Mouse (Mus musculus) urinary bladder, postnatal 36 days (tissue): ENCODE data around the gene Phldb2.

ENCODE experiments used
- DNase-seq, 2 experiments: peaks; one replicate each; pipeline ENCODE4 v3.0.0; 2022; ENCODE audit warnings: low spot score in 2 of 2, mixed read lengths in 1 of 2

The Phldb2 gene

DNA sequence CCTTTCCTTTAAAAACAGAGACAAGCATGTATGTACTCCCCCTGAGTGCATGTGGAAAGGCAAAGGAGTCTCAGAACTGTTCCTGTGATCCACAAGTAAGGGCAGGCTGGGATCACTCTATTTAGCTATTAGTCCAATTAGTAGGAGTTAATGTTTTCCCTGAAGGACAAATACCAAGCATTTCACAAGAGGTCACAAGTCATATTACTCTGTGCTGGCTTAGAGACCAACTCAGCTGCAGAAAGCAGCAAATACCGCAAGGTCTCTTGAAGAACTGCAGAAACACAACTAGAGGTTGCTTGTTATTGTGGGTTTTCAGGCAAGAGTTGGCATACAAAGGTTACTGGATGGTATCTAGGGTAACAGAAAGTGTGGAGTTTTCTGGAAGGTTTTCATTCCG, 59.6 kb downstream of the Phldb2 start:
- DNase-seq = no peak

DNA sequence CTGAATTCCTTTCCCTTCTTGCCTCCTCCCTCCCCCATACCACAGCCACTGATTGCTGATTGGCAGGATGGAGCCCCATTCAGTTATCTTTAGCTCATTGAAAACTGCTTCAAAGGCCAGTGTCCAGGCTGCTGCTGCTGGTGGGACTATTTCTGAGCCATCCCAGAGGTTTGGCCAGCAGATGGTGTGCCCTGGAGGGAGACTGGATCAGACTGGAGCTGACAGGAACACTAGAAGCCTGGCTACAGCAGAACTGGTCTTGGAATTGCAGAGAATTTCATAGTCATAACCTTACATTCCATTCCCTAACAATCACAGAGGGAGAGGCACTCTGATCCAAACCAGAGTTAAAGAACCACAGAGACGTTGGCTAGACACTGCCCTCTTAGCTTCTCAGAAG, 60.5 kb downstream of the Phldb2 start:
- no peak for DNase-seq

DNA sequence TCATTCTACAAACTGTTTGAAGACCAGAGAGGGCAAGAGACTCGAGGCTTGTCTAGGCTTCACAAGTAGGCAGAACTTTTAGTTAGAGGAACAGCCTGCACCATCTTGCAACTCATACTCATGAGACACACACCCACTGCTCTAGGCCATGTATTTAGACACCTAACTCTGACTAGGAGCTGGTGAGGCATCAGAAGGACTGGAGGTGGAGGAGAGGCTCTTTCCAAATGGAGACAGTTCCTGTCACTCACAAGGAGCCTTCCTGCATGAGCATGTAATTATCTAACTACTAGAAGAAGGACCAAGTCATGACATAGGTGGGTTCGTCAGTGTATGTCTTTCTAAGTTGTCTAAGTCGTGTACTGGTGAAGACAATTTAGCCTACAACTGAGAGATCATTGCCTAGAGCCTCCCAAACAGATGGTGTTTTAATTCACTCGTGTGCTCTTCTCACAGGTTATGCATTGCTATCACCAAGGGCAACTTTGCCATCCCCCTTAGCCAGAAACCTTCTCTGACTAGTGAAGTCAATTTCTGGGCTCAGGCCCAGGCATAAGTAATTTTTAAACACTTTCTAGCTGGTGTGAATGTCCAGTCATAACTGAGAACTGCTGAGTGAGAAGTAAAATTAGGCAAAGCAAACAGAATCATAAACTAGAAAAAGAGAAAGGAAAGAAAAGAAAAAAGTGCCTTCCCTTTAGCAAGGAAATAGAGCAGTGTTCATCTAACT, 62.8 kb downstream of the Phldb2 start:
- DNase-seq = no peak

DNA sequence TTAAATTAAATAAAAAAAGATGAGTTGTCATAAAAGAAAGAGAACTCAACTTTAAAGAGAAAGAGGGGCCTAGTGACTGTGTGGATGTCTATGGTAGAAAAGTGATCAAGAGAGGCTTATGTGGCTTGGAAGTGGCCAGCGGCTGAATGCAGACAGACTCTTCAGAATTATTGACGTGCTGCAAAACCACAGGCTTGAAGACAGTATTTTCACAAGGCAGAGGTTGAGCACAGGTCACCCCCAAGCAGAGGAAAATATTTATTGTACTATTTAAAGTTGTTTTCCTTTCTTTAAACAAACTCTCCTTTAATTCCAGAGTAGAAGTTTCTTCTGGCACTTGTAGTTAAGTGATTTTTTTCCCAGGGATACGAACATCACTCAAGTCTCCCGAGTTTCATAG, 63.8 kb downstream of the Phldb2 start:
- no peak for DNase-seq

DNA sequence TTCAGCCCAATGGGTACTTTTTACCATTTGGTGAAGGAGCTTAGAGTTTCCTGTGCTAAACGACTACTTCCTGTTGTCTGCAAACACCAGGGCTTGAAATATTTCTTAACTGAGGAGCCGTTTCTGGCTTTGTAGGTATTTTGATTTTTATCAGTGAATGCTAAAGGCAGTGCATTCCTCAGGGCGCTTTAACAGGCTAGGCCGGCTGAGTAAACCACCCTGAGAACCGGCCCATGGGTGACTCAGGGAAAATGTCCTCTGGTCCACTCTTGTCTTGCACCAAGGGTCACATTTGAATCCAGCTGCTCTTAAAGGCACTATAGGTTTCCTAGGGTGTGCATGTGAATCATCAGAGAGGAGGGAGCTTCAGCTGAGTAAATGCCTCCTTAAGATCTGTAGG, 66.8 kb downstream of the Phldb2 start:
- DNase-seq = peak; percentile 43 to 61

DNA sequence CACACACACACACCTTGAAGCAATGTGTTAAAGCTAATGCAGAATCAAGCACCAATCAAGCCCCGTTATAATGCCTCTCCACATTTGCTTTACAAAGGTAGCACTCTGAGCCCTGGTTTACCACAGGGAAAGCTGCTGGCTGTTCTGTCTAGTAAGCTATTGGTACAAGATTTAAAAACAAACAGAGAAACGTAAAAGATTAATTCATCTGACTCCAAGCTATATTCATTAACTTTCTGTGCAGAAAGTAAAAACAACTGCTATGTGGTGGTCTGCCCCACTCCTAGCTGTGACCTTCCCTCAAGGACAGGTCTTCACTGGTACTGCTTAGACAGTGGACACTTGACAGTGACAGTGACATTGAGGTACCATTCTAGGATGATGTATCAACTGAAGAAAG, 69.2 kb downstream of the Phldb2 start:
- no peak for DNase-seq

DNA sequence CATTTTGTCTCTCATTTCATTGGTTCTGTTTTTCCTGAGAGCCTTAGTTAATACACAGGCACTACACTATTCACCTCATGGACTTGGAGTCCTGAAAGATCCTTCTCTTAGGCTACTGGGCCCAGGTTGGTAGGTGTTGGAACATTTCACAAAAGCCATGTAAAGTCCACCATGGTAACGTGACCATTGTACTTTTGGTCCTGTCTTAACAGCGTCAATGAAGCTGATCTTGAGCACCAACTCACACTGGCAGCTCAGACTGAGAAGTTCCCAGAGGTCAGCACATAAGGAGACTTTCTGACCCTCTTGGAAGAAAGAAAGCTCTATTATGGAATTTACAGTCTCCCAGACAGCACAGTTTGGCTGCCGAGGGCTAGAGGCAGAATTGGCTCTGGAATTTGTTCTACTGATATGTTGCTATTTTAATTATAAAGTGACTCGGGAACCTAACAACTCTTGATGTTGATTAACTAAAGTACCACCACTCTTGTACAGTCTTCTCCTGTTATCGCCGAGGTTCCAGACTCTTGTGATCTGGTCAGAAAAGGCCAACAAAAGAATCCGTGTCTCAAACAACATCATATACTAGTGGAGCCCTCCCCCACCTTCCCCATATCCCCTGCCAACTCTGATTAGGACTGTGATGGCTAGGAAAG, 72.1 kb downstream of the Phldb2 start:
- no peak for DNase-seq

DNA sequence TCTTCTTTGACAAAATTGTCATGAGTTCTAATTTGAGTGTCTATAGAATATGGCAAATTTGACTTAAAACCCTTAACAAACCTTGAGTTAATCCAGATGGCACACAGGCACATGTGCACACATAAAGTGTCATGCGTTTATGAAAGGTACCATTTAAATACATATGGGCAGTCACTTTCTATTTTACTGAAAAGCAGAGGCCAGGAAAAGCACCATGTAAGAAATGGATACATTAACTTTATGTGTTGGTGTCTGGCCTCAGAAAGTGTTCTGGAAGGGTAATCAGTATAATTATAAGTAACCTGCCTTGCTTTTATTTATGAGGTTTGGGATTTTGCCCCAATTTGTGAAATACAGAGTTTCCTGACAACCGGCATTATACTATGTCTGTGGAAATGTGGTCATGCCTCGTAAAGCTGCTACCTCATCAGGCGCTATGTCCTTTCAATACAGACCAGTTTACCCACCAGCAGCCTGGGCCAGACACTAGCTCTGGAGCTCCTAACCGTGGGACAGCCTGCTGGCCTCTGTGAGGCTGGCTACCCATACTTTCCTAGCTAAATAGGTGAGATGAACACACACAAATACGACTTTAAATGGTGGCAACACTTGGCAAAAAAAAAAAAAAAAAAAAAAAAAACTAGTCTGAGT, 73.2 kb downstream of the Phldb2 start:
- DNase-seq = no peak

DNA sequence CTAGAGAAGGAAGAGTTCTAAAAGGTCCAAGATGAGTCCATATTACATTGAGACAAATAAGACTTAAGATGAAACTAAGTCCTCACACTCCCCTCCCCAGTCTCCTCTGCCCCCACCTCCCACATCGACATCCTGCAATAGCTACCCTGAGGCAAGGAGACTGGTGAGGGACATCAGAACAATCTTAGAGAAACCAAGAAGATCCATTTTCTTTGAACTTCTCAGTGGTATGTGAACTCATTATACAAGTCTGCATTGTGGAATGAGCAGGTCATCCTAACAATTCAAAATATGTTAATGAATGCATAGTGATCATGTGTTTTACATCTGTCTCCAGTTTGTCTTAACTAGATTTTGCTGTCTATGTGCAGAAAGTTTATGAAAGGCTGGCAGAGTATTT, 75.7 kb downstream of the Phldb2 start:
- no peak for DNase-seq

DNA sequence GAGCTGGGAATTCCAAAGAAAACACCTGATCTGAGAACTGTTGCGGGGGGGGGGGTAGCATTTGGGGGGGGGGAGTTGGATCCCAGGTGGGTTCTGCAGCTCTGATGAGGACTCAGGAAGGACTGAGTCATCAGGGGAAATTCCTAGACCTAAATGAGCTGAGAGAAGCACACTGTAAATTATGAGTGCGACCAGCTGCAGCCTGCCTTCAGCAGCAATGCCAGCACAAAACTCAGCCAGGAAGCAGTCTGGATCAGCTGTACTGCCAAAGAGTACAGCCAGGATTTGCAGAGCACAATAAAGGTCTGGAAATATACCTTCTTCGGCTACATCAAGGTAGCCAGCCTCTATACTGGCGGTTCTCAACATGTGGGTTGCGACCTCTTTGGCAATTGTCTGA, 76.2 kb downstream of the Phldb2 start:
- no peak for DNase-seq

DNA sequence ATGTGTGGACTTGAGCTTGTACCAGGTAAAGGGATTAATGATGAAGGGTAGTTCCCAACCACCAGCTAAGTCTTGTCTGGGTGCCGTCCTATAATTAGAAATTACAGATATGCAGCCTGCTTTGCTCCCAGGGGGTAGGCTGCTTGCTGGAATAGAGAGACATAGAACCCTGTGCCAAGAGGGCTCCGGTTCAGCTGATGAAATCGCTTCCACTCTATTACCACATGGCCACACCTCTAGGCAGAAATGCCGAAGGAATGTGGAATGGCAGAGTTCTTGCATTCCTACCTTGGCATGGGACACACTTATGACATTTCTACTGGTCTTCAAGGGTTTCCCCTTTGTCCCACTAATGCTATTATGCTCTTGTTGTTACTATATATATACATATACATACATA, 80.0 kb downstream of the Phldb2 start:
- peak in 1 of 2 experiments; percentile 22 for DNase-seq

DNA sequence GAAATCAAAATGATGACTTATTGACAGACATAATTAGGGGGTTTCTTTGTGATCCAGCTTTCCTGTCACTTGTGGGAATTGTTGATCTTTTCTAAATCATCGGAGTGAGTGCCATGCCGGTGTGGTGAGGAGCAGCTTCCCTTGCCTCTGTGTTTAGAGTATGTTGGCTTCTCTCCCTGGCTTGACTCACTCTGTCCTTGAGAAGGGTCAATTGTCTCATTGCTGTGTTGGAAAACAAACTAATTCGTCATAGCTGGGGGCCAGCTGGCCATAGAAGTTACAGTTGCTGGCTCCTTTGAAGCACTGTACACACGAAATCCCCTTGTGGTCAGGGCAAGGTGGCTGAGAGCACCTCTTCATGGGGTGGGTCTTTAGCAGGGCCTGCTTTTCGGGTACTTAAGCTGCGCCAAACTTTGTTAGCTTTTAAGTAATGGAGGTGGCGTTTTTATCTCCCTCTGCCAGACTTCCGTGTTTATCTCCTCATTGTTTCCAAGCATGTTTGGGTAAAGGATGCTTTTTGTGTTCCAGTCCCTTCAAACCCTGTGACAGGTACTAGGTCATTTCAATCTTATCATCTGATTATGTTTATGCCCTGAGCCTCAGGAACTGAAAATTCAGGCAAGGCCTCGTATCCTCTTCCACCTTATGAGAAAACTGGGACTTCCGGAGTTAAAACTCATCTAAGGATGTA, 82.0 kb downstream of the Phldb2 start:
- DNase-seq = no peak

DNA sequence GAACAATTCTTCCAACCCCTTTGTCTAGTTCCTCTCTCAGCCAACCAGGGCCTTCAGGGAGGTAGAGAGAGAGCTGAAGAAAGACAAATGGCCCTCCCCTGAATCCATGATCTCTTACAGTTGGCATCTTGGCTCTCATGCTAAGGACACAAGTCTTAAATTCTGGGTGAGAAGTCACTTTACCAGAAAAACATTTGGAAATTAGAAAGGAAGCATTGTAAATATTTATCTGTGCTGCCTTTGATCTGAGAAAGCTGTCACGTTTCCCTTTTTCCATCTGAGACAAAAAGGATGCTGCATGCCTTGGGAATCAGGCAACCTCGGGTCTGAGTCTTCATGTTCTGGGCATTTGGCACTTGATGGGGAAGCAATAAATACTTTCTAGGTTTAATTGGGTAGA, 82.7 kb downstream of the Phldb2 start:
- no peak for DNase-seq

DNA sequence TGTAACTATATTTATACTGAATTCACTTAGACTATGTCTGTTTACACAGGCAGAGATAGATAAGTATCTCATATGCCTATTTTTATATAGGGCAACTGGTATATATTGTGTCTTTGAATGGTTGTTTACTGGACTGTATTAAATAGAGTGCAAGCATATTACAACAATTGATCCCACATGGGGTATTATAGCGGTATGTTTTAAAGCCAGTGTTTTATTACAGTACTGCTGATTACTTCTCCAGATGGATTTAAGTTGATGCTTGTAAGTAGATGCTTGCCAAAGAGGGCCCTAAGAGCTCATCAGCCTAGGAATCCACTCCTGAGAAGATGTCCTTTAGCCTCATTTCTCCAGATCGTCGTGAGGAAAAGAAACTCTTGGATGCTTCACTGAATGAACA, 84.4 kb downstream of the Phldb2 start:
- DNase-seq = no peak

DNA sequence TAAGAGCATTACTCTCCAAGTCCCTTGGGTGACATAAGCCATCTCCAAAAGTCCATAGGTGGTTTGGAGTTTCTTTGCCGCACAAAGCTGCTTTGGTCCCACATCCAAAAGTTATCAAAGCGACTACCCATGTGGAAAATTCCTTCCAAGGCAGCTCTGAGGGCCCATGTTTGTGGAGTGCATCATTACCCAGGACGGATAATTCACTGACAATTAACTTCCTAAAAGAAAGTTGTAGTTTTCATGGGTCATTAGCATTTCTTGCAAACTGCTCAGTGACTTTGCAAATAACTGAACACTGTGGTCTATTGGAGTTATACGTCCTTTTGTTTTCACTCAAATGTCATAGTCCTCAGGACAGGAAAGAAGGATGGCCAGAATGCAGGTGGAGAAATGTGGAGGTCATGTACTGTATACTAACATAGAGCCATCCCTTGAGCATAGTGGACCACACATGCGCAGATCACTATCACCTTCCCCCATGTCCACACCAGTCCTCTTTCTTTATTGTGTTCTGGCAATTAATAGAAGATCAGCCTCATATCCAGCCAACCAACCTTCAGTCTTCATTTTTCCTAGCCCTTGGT, 96.0 kb downstream of the Phldb2 start:
- no peak for DNase-seq

DNA sequence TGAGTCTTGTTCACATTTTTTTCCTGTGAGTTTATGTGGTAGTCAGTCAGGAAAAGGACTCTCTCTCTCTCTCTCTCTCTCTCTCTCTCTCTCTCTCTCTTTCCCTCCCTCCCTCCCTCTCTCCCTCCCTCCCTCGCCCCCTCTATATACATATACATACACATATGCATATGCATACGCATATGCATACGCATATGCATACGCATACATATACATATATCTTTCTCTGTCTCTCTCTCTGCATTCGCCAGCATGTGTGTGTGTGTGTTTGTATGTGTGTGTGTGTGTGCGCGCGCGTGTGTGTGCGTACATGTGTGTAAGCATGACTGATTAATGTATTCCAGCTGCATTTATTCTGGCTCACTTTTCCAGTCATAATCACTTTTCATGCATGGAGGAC, 98.9 kb downstream of the Phldb2 start:
- DNase-seq = no peak

DNA sequence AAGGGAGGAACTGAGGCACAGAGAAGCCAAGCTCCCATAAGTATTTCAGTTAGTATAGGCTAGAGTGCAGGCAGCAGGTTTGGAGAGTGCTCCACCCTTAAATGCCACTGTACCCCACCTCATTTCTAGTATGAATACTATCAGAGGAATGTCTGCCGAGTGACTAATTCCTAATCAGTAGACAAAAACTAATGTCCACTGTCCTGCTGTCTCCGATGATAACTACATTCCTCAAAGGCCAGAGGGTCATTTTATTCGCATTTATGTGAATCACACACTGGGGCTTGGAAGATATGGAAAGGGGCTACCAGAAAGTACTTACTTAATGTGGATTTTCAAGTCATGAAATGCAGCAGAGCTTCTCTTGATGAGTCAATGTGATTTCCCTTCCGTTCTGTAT, 104.4 kb downstream of the Phldb2 start:
- DNase-seq = no peak

DNA sequence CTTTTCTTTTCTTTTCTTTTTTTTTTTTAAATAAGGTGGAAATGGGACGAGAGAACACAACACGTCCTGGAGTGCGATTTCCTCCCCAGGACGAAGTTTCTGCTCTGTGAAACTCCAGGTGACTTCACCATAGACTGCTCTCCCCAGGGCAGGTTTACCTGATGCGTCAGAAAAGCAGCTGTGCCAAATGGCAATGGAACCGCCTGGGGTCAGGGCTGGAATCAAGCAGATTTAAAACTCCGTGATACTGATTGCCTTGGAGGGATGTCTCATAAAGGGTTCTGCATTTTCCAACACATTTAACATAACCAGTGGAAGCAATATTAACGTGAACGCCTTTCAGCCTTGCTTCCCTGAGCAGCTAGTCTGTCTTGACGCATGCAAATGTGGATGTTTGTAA, 108.5 kb downstream of the Phldb2 start:
- DNase-seq = no peak

DNA sequence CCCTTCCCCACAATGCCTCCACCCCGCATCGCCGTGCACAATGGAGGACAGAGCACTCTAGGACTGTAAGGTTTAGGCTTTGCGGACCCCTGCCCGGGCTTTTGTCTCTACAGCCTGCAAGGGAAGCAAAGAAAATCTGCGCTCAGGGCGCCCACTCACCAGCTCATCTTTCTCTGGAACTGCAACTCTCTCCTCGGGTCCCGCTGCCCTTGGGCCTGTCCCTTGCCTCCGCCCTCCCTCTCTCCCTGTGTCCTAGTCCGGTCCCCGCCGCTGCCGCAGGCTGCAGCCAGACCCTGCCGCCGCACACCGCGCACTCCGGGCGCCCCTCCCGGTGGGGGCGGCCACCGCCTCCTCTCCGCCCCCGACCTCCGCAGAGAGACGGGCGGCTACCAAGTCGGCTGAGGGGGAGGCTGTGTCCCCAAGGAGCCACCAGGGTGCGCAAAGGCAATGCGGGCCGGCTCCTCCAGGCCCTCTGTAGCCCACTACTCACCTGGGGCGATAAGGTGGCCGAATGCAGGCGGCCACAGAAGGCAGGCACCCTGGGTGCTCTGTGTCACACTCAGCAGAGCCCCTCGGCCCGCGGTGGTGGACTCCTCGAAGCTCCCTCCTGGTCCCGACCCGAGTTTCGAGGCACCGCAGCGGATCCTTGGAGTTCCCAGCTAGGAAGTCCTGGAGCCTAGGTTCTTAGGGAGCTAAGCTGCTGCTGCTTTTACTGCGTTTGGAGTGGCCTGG, 109.2 kb downstream of the Phldb2 start:
- DNase-seq = peak; percentile 79 to 82

DNA sequence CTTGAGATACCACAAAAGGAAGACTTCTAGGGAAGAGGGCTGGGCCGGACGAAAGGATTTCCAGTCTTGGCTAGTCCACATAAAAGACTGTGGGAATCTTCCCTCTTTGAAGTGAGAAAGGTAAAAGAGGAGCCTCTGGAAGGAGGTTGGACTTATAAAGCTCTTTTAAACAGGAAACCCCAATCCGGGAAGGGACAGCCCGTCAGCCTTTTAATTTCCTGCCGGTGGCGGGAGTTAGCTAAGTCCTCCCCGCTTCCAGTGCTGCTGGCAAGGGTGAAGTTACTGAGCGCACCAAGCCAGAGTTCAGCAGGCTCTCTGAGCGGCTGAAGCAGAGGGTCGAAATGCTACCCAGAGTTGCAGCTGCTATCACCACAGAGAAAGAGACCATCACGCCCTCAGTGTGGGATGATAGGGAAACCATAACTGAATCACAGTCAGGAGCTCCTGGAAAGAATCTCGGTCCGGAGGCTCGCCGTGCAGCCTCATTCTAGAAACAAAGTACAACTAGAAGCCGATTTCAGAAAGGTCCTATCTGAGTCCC, 110.0 kb downstream of the Phldb2 start:
- DNase-seq = peak; percentile 16 to 53

DNA sequence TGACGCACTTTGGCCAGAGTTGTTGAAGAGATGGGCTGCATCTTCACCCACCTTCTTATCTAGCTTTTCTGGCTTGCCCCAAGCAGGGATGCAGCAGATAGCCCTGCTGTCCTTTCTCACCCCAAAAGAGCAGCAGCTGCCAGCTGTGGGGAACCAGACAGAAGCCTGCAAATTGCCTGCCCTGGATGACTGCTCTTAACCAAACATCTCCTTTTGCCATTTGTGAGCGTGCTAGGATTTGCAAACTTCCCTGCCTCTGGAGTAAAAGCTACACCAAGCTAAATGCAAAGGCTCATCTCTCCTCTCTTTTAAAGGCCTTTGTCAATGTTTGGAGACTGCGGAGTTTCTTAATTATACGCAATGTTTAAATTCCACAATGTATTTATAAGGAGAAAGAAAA, 111.0 kb downstream of the Phldb2 start:
- no peak for DNase-seq
